Mouse (Mus musculus): ENCODE results near the gene Trip12. TPM values are rescaled to one million over a fixed set of nuclear protein-coding genes. Genes with fewer than 3 reads are reported as not detected.

Gene Trip12
- polyA plus RNA-seq, 1 experiment from 2014 or later = 53.6 TPM

DNA sequence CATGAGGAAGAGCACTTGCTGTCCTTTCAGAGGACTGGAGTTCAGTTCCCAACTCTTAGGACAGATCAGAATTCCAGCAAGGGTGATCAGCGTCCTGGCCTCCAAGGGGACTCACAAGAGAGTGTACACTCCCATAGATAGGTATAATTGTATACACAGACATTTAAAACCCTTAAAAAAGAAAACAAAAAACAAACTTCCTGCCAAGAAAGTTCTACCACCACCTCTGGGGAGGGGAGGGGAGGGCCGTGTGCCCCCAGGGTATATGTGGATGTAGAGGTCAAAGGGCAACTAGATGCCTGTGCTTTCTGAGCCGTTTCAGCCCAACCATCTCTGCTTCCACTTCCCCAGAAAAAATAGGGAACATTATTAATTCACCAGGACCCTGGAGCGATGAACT is 32.6 kb upstream of the Trip12 start:
- no peaks in the 10 kb centered on the region for H3K36me3 ChIP-seq
- WGBS (ENCODE audit: insufficient replicate concordance) = 74% methylated on average over 4 of the region's 4 CpGs
- ATAC-seq = no peak
- H3K27me3 ChIP-seq (replicated peaks) = no peaks in the 10 kb centered on the region
- no peaks in the 10 kb centered on the region for H3K9me3 ChIP-seq (replicated peaks)
- H3K4me1 ChIP-seq = peaks cover 28% of the 10 kb centered on the region
- H3K4me3 ChIP-seq = no peak overlapping the region
- no peak overlapping the region for H3K27ac ChIP-seq
- H3K9ac ChIP-seq = no peak overlapping the region
- no peak overlapping the region for H3K4me2 ChIP-seq

- no peaks in the 10 kb centered on the region for H3K27me3 ChIP-seq (replicated peaks)
- no peak overlapping the region for H3K27ac ChIP-seq
These were observed 31.8 kb upstream of the Trip12 start for GRCm38 (mm10) chr1:84872105-84872504.

DNA sequence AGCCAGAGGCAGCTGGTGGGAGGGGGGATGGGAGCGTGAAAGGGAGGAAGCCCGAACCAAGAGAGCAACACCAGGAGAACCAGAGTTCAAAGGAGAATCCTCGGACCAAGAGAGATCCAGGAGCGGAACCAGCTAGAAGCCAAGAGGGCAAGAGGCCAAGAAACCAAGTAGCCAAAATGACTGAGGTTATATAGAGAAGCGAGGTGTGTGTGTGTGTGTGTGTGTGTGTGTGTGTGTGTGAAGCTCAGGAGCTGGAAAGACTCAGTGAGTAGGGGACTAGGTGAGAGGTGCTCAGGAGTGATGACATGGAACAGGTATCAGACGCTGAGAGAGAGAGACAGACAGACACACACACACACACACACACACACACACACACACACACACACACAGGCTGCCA is 30.8 kb upstream of the Trip12 start:
- 49% methylated on average over 5 of the region's 6 CpGs for whole genome bisulfite sequencing (ENCODE audit: insufficient replicate concordance)
- Histone ChIP-seq H3K4me1 (peaks cover 28% of the 10 kb centered on the region), H3K27ac (no peak overlapping the region), H3K27me3 (replicated peaks) (no peaks in the 10 kb centered on the region), H3K36me3 (no peaks in the 10 kb centered on the region), H3K9me3 (replicated peaks) (no peaks in the 10 kb centered on the region), H3K4me2 (no peak overlapping the region), H3K4me3 (no peak overlapping the region), H3K9ac (no peak overlapping the region)
- no peak for ATAC-seq

More at GRCm38 (mm10) chr1:84872105-84872504, 31.8 kb upstream of the Trip12 start:
- H3K36me3 ChIP-seq = no peaks in the 10 kb centered on the region
- no peak overlapping the region for H3K9ac ChIP-seq
- H3K9me3 ChIP-seq (replicated peaks) = no peaks in the 10 kb centered on the region
- ATAC-seq = peak; percentile 47
- 44% methylated on average over 3 of the region's 3 CpGs for WGBS (ENCODE audit: insufficient replicate concordance)
- H3K4me3 ChIP-seq = no peak overlapping the region
- no peak overlapping the region for H3K4me2 ChIP-seq
- peaks cover 28% of the 10 kb centered on the region for H3K4me1 ChIP-seq

GRCm38 (mm10) chr1:84869498-84869897 is 29.2 kb upstream of the Trip12 start:
- 25% methylated on average over 7 of the region's 7 CpGs for WGBS (ENCODE audit: insufficient replicate concordance)
- Histone ChIP-seq H3K4me2 (peak overlapping the region; percentile 26; the same call in 1 of the 2 replicates), H3K4me1 (peaks cover 28% of the 10 kb centered on the region), H3K36me3 (no peaks in the 10 kb centered on the region), H3K27me3 (replicated peaks) (no peaks in the 10 kb centered on the region), H3K27ac (no peak overlapping the region), H3K9ac (no peak overlapping the region), H3K9me3 (replicated peaks) (no peaks in the 10 kb centered on the region), H3K4me3 (no peak overlapping the region)
- peak; percentile 67; the same call in 1 of the 2 replicates for ATAC-seq

GRCm38 (mm10) chr1:84868841-84869240 is 28.5 kb upstream of the Trip12 start:
- peaks cover 28% of the 10 kb centered on the region for H3K4me1 ChIP-seq
- no peak for ATAC-seq
- WGBS (ENCODE audit: insufficient replicate concordance) = 60% methylated on average over 4 of the region's 4 CpGs
- no peaks in the 10 kb centered on the region for H3K9me3 ChIP-seq (replicated peaks)
- no peaks in the 10 kb centered on the region for H3K36me3 ChIP-seq
- H3K27me3 ChIP-seq (replicated peaks) = no peaks in the 10 kb centered on the region
- no peak overlapping the region for H3K4me3 ChIP-seq
- H3K9ac ChIP-seq = no peak overlapping the region
- H3K4me2 ChIP-seq = no peak overlapping the region
- no peak overlapping the region for H3K27ac ChIP-seq

- Histone ChIP-seq H3K9me3 (replicated peaks) (no peaks in the 10 kb centered on the region), H3K9ac (no peak overlapping the region), H3K4me3 (no peak overlapping the region), H3K27me3 (replicated peaks) (no peaks in the 10 kb centered on the region), H3K36me3 (no peaks in the 10 kb centered on the region), H3K27ac (no peak overlapping the region), H3K4me2 (no peak overlapping the region), H3K4me1 (peaks cover 28% of the 10 kb centered on the region)
- ATAC-seq = no peak
These were observed 28.0 kb upstream of the Trip12 start for GRCm38 (mm10) chr1:84868311-84868710.

- no peak overlapping the region for H3K27ac ChIP-seq
- H3K4me1 ChIP-seq = peaks cover 22% of the 10 kb centered on the region
- 87% methylated on average over 3 of the region's 3 CpGs for WGBS (ENCODE audit: insufficient replicate concordance)
- no peak overlapping the region for H3K4me3 ChIP-seq
- no peaks in the 10 kb centered on the region for H3K27me3 ChIP-seq (replicated peaks)
- H3K9me3 ChIP-seq (replicated peaks) = no peaks in the 10 kb centered on the region
- ATAC-seq = no peak
- no peak overlapping the region for H3K9ac ChIP-seq
- H3K4me2 ChIP-seq = no peak overlapping the region
- no peaks in the 10 kb centered on the region for H3K36me3 ChIP-seq
These were observed 26.5 kb upstream of the Trip12 start for GRCm38 (mm10) chr1:84866706-84867230.

DNA sequence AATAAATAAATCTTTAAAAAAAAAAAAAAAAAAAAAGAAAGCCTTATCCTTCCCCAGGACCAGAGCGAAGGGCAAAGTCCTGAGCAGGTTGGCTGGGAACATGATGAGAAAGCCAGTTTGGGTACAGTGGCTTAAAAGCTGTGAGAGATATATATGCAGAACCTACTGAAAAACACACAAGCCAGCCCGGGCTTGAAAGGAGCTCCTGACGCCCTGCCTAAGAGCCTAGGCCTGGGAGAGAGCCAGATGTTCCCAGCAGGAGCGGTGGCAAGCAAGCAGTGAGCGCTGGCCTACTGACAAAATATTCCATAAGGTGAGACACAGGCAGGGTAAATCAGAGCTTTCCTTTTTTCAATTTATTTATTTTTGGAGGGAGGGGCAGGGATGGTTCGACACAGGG is 25.9 kb upstream of the Trip12 start:
- Histone ChIP-seq H3K36me3 (no peaks in the 10 kb centered on the region), H3K4me3 (no peak overlapping the region), H3K4me2 (no peak overlapping the region), H3K27ac (no peak overlapping the region), H3K4me1 (peaks cover 21% of the 10 kb centered on the region), H3K9ac (no peak overlapping the region), H3K9me3 (replicated peaks) (no peaks in the 10 kb centered on the region), H3K27me3 (replicated peaks) (no peaks in the 10 kb centered on the region)
- ATAC-seq = no peak
- 88% methylated on average over 6 of the region's 6 CpGs for WGBS (ENCODE audit: insufficient replicate concordance)

DNA sequence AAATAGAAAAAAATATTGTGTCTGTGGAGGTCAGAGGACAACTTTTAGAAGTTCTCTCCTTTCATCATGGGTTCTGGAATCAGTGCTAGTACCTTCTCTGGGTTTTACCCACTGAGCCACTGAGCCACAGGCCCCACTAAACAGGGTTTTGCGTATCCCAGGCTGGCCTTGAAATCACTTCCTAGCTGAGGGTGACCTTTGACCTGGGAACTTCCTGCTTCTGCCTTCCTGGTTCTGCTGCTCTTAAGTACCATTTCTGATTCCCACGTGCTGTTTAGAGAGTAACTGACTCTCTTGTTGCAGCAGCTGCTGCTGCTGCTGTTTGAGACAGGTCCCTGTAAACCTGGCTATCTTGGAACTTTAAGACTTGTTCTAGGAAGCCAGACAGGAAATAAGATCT is 24.3 kb upstream of the Trip12 start:
- Histone ChIP-seq H3K4me3 (no peak overlapping the region), H3K4me2 (no peak overlapping the region), H3K4me1 (peaks cover 24% of the 10 kb centered on the region), H3K27ac (no peak overlapping the region), H3K36me3 (no peaks in the 10 kb centered on the region), H3K27me3 (replicated peaks) (no peaks in the 10 kb centered on the region), H3K9me3 (replicated peaks) (no peaks in the 10 kb centered on the region), H3K9ac (no peak overlapping the region)
- 43% methylated on average over 2 of the region's 2 CpGs for WGBS (ENCODE audit: insufficient replicate concordance)
- no peak for ATAC-seq

DNA sequence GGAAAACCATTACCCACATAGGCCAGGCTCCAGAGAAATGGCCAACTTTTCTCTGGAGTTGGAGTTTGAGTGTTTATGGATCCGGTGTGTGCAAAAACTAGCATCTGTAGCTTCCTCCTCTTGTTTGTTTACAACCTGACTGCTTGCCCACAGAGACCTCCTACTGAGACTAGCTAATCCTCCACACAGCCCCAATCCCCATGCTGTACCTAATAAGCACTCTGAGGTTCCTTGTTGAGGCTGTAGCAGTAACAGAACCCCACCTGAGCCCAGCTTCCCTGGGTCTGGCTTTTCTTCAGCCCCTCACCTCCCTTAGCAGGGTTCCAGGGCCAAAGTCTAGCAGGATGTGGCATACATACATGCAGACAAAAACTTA is 20.9 kb upstream of the Trip12 start:
- Histone ChIP-seq H3K27ac (no peak overlapping the region), H3K9me3 (replicated peaks) (no peaks in the 10 kb centered on the region), H3K36me3 (no peaks in the 10 kb centered on the region), H3K4me2 (0 out of 2 replicates have a peak overlapping the region, but pooled peaks have one; percentile 21), H3K27me3 (replicated peaks) (no peaks in the 10 kb centered on the region), H3K4me1 (peaks cover 18% of the 10 kb centered on the region), H3K4me3 (no peak overlapping the region), H3K9ac (no peak overlapping the region)
- 71% methylated on average over 1 of the region's 1 CpGs for WGBS (ENCODE audit: insufficient replicate concordance)
- ATAC-seq = no peak

DNA sequence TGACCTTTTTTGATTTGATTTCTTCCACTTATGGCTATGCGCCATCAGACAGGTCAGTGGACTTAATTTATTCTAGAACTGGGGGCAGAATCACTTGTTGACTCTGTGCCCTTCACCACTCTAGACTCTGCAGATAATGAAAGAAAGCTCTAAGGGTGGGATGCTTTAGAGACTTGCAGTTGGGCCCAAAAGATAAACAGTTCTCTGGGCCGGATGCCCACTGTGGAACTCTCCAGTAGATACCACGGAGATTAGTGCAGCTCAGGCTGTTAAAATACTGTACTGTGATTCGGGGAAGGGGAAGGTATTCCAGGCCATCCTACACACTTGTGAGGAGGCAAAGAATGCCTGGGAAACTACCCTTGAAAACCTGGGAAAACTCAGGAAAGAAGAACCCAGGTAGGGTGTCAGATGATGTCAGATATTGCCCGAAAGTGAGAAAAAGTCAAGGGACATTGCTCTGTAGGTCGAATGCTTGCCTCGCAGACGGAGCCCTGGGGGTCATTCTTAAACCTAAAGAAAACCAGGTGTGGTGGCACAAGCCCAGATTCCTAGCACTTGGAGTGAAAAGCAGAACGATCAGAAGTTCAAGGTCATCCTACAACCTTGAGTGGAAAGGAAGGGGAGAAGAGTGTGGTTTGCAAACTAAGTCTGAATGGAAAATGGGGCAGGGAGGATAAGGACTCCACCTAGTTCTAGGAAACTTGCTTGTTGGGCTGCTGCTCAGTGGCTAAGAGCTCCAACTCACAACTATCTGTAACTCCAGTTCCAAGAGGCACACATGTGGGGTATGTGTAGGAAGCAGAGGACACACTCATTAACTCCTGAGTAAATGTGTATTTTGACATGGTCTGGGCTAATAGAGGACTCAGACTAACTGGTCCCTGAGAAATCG is 20.3 kb upstream of the Trip12 start:
- Histone ChIP-seq H3K4me1 (peaks cover 18% of the 10 kb centered on the region), H3K9me3 (replicated peaks) (no peaks in the 10 kb centered on the region), H3K36me3 (no peaks in the 10 kb centered on the region), H3K4me2 (0 out of 2 replicates have a peak overlapping the region, but pooled peaks have one; percentile 21), H3K4me3 (no peak overlapping the region), H3K27me3 (replicated peaks) (no peaks in the 10 kb centered on the region), H3K27ac (peak overlapping the region; percentile 32; the same call in 1 of the 2 replicates), H3K9ac (no peak overlapping the region)
- WGBS (ENCODE audit: insufficient replicate concordance) = 57% methylated on average over 10 of the region's 10 CpGs
- peak; percentile 79 for ATAC-seq

DNA sequence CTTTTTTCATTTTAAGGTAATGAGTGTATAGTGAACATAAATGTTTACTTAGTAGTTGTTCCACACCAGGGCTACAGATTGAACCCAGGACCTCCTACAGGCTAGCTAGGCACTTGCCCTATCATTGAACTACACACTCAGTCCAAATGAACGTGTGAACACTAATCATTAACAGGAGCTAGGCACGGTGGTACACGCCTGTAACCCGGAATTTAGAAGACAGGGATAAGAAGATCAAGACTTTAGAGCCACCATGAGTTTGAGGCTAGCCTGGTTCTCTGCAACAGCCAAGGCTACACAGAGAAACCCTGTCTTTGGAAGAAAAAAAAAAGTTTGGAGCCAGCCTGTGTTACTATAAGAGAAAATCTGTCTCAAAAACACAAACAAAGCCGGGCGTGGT is 19.3 kb upstream of the Trip12 start:
- WGBS (ENCODE audit: insufficient replicate concordance) = 80% methylated on average over 6 of the region's 6 CpGs
- Histone ChIP-seq H3K9me3 (replicated peaks) (no peaks in the 10 kb centered on the region), H3K27ac (no peak overlapping the region), H3K4me1 (peaks cover 22% of the 10 kb centered on the region), H3K4me2 (no peak overlapping the region), H3K27me3 (replicated peaks) (no peaks in the 10 kb centered on the region), H3K36me3 (no peaks in the 10 kb centered on the region), H3K9ac (no peak overlapping the region), H3K4me3 (no peak overlapping the region)
- ATAC-seq = no peak
